21 mouse cellular contexts compared by ENCODE assay signal in genomic region chr9:70006984-70007383, GRCm38 (mm10). TPM values are rescaled to one million over a fixed set of nuclear protein-coding genes. Genes with fewer than 3 reads are reported as not detected.
A peak's percentile ranks its signal among the peaks of the same experiment; 100 is the strongest.
DNase-seq lines count a peak whose midpoint lies in the region; ATAC-seq and TF ChIP-seq lines count a peak whose summit lies in the region.
"Had no signal": no experiment of that assay in that cellular context is flagged by ENCODE, and none has a peak within 500 bp of the region (broad histone marks: within the 10 kb centered on the region; RNA-seq: fewer than 3 reads in every experiment).

No protein-coding gene starts in this region.

- TF ChIP-seq EP300 in lung, postnatal 0 days (IDR thresholded peaks at IDR 0.05) = no peak

- no peak for TF ChIP-seq CTCF in kidney, adult 2 months (conservative IDR thresholded peaks at IDR 0.05; ENCODE audit: insufficient read depth, insufficient read length, low read depth, low read length)
- no peak for TF ChIP-seq CTCF in lung, postnatal 0 days (IDR thresholded peaks at IDR 0.05)

- TF ChIP-seq POLR2A in kidney, adult 2 months (IDR thresholded peaks at IDR 0.05; ENCODE audit: low read depth, low read length) = no peak

- peaks cover 1% of the 10 kb centered on the region; the same call in 1 of the 2 replicates for H3K4me1 ChIP-seq in kidney, adult 2 months (ENCODE audit: control insufficient read depth, insufficient read depth, low read length)
- H3K4me1 ChIP-seq in kidney, embryonic 15.5 days = peaks cover 3% of the 10 kb centered on the region
- H3K4me1 ChIP-seq in lung, postnatal 0 days (ENCODE audit: insufficient read depth, low read depth, low read length) = no peaks in the 10 kb centered on the region
- H3K4me1 ChIP-seq: embryonic facial prominence, embryonic 12.5 days had no signal

- WGBS in kidney, adult 2 months = 59% methylated on average over 5 of the region's 5 CpGs
- WGBS in kidney, embryonic 15.5 days = 91% methylated on average over 5 of the region's 5 CpGs
- 78% methylated on average over 5 of the region's 5 CpGs for WGBS in lung, postnatal 0 days

- no peak overlapping the region for H3K27ac ChIP-seq in kidney, adult 2 months (ENCODE audit: insufficient read depth, low read depth, low read length)
- no peak overlapping the region for H3K27ac ChIP-seq in kidney, embryonic 15.5 days
- no peak overlapping the region for H3K27ac ChIP-seq in lung, postnatal 0 days (ENCODE audit: low read length)
- H3K27ac ChIP-seq: embryonic facial prominence, embryonic 12.5 days; forebrain, embryonic 15.5 days; heart, adult 2 months; heart, embryonic 15.5 days; hindbrain, embryonic 13.5 days had no signal

- H3K4me3 ChIP-seq in kidney, adult 2 months (ENCODE audit: insufficient read depth, low read depth, low read length) = no peak overlapping the region
- no peak overlapping the region for H3K4me3 ChIP-seq in kidney, embryonic 15.5 days (replicated peaks)
- no peak overlapping the region for H3K4me3 ChIP-seq in lung, postnatal 0 days (ENCODE audit: low read depth, low read length)
- H3K4me3 ChIP-seq: embryonic facial prominence, embryonic 12.5 days; forebrain, embryonic 15.5 days; heart, adult 2 months; heart, embryonic 15.5 days; hindbrain, embryonic 13.5 days had no signal

- no peak overlapping the region for H3K9ac ChIP-seq in kidney, embryonic 15.5 days
- no peak overlapping the region for H3K9ac ChIP-seq in lung, postnatal 0 days (replicated peaks; ENCODE audit: low read depth)
- H3K9ac ChIP-seq: embryonic facial prominence, embryonic 12.5 days; forebrain, embryonic 15.5 days; heart, embryonic 15.5 days; hindbrain, embryonic 13.5 days had no signal

- H3K4me2 ChIP-seq in kidney, embryonic 15.5 days = no peak overlapping the region
- H3K4me2 ChIP-seq in lung, postnatal 0 days (replicated peaks; ENCODE audit: low read depth, low read length) = no peak overlapping the region
- H3K4me2 ChIP-seq: embryonic facial prominence, embryonic 12.5 days; forebrain, embryonic 15.5 days; heart, embryonic 11.5 days; heart, embryonic 15.5 days; hindbrain, embryonic 13.5 days had no signal

- peak; percentile 81 for DNase-seq in kidney, adult 2 months
- no peak for DNase-seq in kidney, postnatal 14 days
- peak; percentile 65 for DNase-seq in kidney, postnatal 36 days
- DNase-seq in lung, postnatal 0 days (ENCODE audit: low spot score) = peak; percentile 42
- no peak for DNase-seq in lung, postnatal 25 days (ENCODE audit: low spot score)
- no peak for DNase-seq in urinary bladder, postnatal 14 days (ENCODE audit: low spot score)
- DNase-seq: adrenal gland, adult 8-10 months; cerebellum, adult 11-12 months; cerebellum, adult 9-10 months; cerebellum, postnatal 25 days; gastrocnemius, postnatal 36 days; heart, adult 2 months; heart, postnatal 14 days had no signal

- ATAC-seq in kidney, embryonic 15.5 days (replicated peaks; ENCODE audit: low FRiP score) = no peak
- no peak for ATAC-seq in lung, postnatal 0 days
- ATAC-seq: forebrain, embryonic 15.5 days had no signal

- peaks cover 8% of the 10 kb centered on the region for H3K36me3 ChIP-seq in kidney, adult 2 months (ENCODE audit: control insufficient read depth, insufficient read depth, low read length)
- peaks cover 82% of the 10 kb centered on the region for H3K36me3 ChIP-seq in kidney, embryonic 15.5 days
- peaks cover 28% of the 10 kb centered on the region for H3K36me3 ChIP-seq in lung, postnatal 0 days (ENCODE audit: insufficient read depth, low read length)

- no peaks in the 10 kb centered on the region for H3K9me3 ChIP-seq in kidney, embryonic 15.5 days (replicated peaks)
- H3K9me3 ChIP-seq in lung, postnatal 0 days (ENCODE audit: low read length) = no peaks in the 10 kb centered on the region
- H3K9me3 ChIP-seq: embryonic facial prominence, embryonic 12.5 days; forebrain, embryonic 15.5 days; heart, embryonic 15.5 days; hindbrain, embryonic 13.5 days had no signal

- no peaks in the 10 kb centered on the region for H3K27me3 ChIP-seq in kidney, adult 2 months (replicated peaks; ENCODE audit: control insufficient read depth, insufficient read depth, low read length)
- no peaks in the 10 kb centered on the region for H3K27me3 ChIP-seq in kidney, embryonic 15.5 days
- H3K27me3 ChIP-seq in lung, postnatal 0 days (replicated peaks; ENCODE audit: insufficient read depth, low read length) = no peaks in the 10 kb centered on the region
- H3K27me3 ChIP-seq: embryonic facial prominence, embryonic 12.5 days; forebrain, embryonic 15.5 days; heart, embryonic 15.5 days; hindbrain, embryonic 13.5 days had no signal

RNA-seq across cellular contexts. Expression of gene Gtf2a2, which starts 5.4 kb away (rescaled TPM):
- polyA plus RNA-seq in kidney, adult 2 months (2012; rRNA removed) = 18.4 and 19.6 TPM in 2 replicates
- 183 and 204 TPM in 2 replicates for polyA plus RNA-seq in kidney, embryonic 15.5 days (2015; fragmentation: Nextera tagmentation; extraction: Ambion mirVana)
- 126 and 142 TPM in 2 replicates for polyA plus RNA-seq in lung, postnatal 0 days (2015; fragmentation: Nextera tagmentation; extraction: Ambion mirVana)

RNA-seq across cellular contexts. Expression of gene Bnip2, which starts 17.7 kb away (rescaled TPM):
- polyA plus RNA-seq in kidney, adult 2 months (2012; rRNA removed) = 16.9 and 19.0 TPM in 2 replicates
- polyA plus RNA-seq in kidney, embryonic 15.5 days (2015; fragmentation: Nextera tagmentation; extraction: Ambion mirVana) = 101 and 105 TPM in 2 replicates
- polyA plus RNA-seq in lung, postnatal 0 days (2015; fragmentation: Nextera tagmentation; extraction: Ambion mirVana) = 130 and 131 TPM in 2 replicates

RNA-seq across cellular contexts. Expression of gene Gcnt3, which starts 30.9 kb away (rescaled TPM):
- polyA plus RNA-seq in kidney, adult 2 months (2012; rRNA removed) = 0.30 and 0.31 TPM in 2 replicates
- 1.3 and 2.3 TPM in 2 replicates for polyA plus RNA-seq in kidney, embryonic 15.5 days (2015; fragmentation: Nextera tagmentation; extraction: Ambion mirVana)
- not detected in 2 replicates for polyA plus RNA-seq in lung, postnatal 0 days (2015; fragmentation: Nextera tagmentation; extraction: Ambion mirVana)
- polyA plus RNA-seq: cortical plate, adult 2 months; embryonic facial prominence, embryonic 12.5 days; forebrain, embryonic 11.5 days; forebrain, embryonic 15.5 days; heart, adult 2 months; heart, embryonic 11.5 days; heart, embryonic 15.5 days; hindbrain, embryonic 13.5 days had no signal

Comparison
In these comparisons a context has a peak if more than half of its experiments do, and no peak if none do; other contexts are left out.
1. DNase-seq: peak in kidney, adult 2 months (single experiment), kidney, postnatal 36 days (2 of 2) and lung, postnatal 0 days (single experiment); none in kidney, postnatal 14 days (single experiment), lung, postnatal 25 days (single experiment) and urinary bladder, postnatal 14 days (single experiment).